Mouse (Mus musculus) embryonic fibroblast, embryonic 13.5 days (primary cell): ENCODE data around the gene Gucy2e.

Source experiments
- CTCF ChIP-seq: IDR thresholded peaks from 2 replicates; pipeline ENCODE4 v1.5.1; 2011; ENCODE audit warnings: mild to moderate bottlenecking, control low read depth, low read length, moderate library complexity, borderline replicate concordance; ENCODE audit not compliant: insufficient read depth
- POLR2A ChIP-seq: IDR thresholded peaks from 2 replicates; pipeline ENCODE4 v1.6.1; 2011; ENCODE audit warnings: low read depth, mild to moderate bottlenecking, control low read depth, low read length, moderate library complexity

GRCm38 (mm10) chr11:69257807-69258206, 21.0 kb upstream of the Gucy2e start:
- TF ChIP-seq CTCF: no peak
- TF ChIP-seq POLR2A: no peak
